Mouse (Mus musculus): ENCODE measurements around the gene Atoh1. TPM values are rescaled to one million over a fixed set of nuclear protein-coding genes. Genes with fewer than 3 reads are reported as not detected.

Atoh1 gene
- 5.0 TPM for polyA plus RNA-seq (2014; fragmentation: Illumina TruSeq; extraction: RNeasy Lipid Tissue Mini Kit (QIAGEN cat#74804); ENCODE audit: low replicate concordance)

DNA sequence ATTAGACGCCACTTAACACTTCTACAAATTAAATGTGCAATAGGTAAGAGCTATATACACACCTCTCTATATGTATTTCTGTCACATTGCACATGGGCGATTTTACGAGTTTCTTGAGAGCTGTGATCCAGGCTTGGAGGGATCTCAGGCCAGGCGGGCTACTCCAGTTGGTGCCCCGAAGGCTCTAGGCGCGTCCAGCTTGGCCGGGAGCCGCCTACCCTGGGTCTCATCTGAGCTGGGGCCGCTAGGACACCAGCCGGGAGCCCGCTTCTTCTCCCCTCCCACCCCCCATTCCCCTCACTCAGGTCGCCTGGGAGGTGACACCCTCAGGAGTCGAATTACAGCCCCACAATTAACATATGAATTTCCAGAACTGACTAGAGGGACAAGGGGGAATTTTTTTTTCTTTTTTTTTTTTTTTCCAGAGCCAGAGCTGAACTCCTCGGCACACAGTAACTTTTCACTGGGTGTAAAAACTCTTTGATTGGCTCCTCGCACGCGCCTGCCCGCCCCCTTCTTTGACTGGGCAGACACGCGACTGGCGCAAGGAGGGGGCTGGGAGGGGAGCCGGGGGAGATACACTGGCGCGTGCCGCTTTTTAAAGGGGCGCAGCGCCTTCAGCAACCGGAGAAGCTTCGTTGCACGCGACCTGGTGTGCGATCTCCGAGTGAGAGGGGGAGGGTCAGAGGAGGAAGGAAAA lies at the start of gene Atoh1:
Gene Atoh1 (plus strand): TSS at position 627 of the 700 bp plus-strand sequence.

Data from small intestine, adult 10 weeks (tissue).